Mouse (Mus musculus) C2C12 (cell line): Measurements from ENCODE around the gene Apobec3. TPM values are rescaled to one million over a fixed set of nuclear protein-coding genes. Genes with fewer than 3 reads are reported as not detected.

Experiments used
- H3K27me3 ChIP-seq: one replicate; pipeline ENCODE4 v1.6.1; 2011; ENCODE audit not compliant: control insufficient read depth, insufficient read depth, insufficient read length
- H3K36me3 ChIP-seq: one replicate; pipeline ENCODE4 v1.6.1; 2011; ENCODE audit not compliant: control insufficient read depth, insufficient read depth
- H3K4me3 ChIP-seq: one replicate; pipeline ENCODE4 v1.5.1; 2011; ENCODE audit warnings: mild to moderate bottlenecking, control low read depth; ENCODE audit not compliant: poor library complexity, insufficient read depth, severe bottlenecking
- H3K79me2 ChIP-seq: one replicate; pipeline ENCODE4 v1.6.1; 2011; ENCODE audit not compliant: control insufficient read depth, insufficient read depth
- H3K79me3 ChIP-seq: one replicate; pipeline ENCODE4 v1.6.1; 2011; ENCODE audit warnings: low read depth, control low read depth
- H3ac ChIP-seq: one replicate; pipeline ENCODE3; 2011; ENCODE audit warnings: low read depth; ENCODE audit not compliant: control insufficient read depth, insufficient read length
- CEBPB ChIP-seq: IDR thresholded peaks from one replicate; pipeline ENCODE4 v1.6.1; 2011; ENCODE audit warnings: low read depth, mild to moderate bottlenecking, control low read depth, moderate library complexity
- CTCF ChIP-seq: IDR thresholded peaks from one replicate; pipeline ENCODE4 v1.5.1; 2011; ENCODE audit not compliant: control insufficient read depth, insufficient read depth, insufficient read length
- FOSL1 ChIP-seq: IDR thresholded peaks from one replicate; pipeline ENCODE4 v1.8.0; 2011; ENCODE audit warnings: mild to moderate bottlenecking, low read length; ENCODE audit not compliant: poor library complexity, insufficient read depth, severe bottlenecking
- MAX ChIP-seq: IDR thresholded peaks from one replicate; pipeline ENCODE4 v1.6.1; 2011; ENCODE audit warnings: mild to moderate bottlenecking, control low read depth
- MYOD1 ChIP-seq: IDR thresholded peaks from one replicate; pipeline ENCODE4 v1.6.1; 2011; ENCODE audit warnings: low read depth; ENCODE audit not compliant: control insufficient read depth, insufficient read length
- MYOG ChIP-seq: IDR thresholded peaks from one replicate; pipeline ENCODE4 v1.6.1; 2011; ENCODE audit not compliant: control insufficient read depth, insufficient read length; ENCODE audit errors: extremely low read depth
- USF1 ChIP-seq: IDR thresholded peaks from one replicate; pipeline ENCODE4 v1.6.1; 2011; ENCODE audit warnings: low read depth, mild to moderate bottlenecking, control low read depth, moderate library complexity
- polyA plus RNA-seq: library from polyadenylated mRNA; unstranded; fragments of >200 nt; fragmentation: generic; extraction: Trizol; gene quantifications from one replicate; pipeline ENCODE4 v1.2.1, GENCODE M21; 2012; ENCODE audit warnings: missing spikeins

The Apobec3 gene
- polyA plus RNA-seq, 1 experiment: 24.0 TPM

- TF ChIP-seq CTCF (no peak), FOSL1 (no peak), MYOG (no peak), USF1 (no peak), MYOD1 (no peak), CEBPB (no peak), MAX (no peak)
- Histone ChIP-seq H3K27me3 (no peaks in the 10 kb centered on the region), H3K4me3 (no peak overlapping the region), H3K36me3 (peaks cover 9% of the 10 kb centered on the region), H3ac (no peak overlapping the region), H3K79me2 (no peaks in the 10 kb centered on the region), H3K79me3 (no peaks in the 10 kb centered on the region)
Measured at GRCm38 (mm10) chr15:79913761-79914346, 22.4 kb downstream of the Apobec3 start.

GRCm38 (mm10) chr15:79914357-79914756 lies 22.9 kb downstream of the Apobec3 start:
- TF ChIP-seq MAX (no peak), CTCF (no peak), MYOG (no peak), MYOD1 (no peak), CEBPB (no peak), FOSL1 (no peak), USF1 (no peak)
- Histone ChIP-seq H3K79me3 (no peaks in the 10 kb centered on the region), H3K4me3 (no peak overlapping the region), H3ac (no peak overlapping the region), H3K27me3 (no peaks in the 10 kb centered on the region), H3K36me3 (peaks cover 9% of the 10 kb centered on the region), H3K79me2 (no peaks in the 10 kb centered on the region)

GRCm38 (mm10) chr15:79916150-79916549 lies 24.7 kb downstream of the Apobec3 start:
- H3K4me3 ChIP-seq: no peak overlapping the region
- no peaks in the 10 kb centered on the region for H3K79me2 ChIP-seq
- H3K27me3 ChIP-seq: no peaks in the 10 kb centered on the region
- H3K79me3 ChIP-seq: no peaks in the 10 kb centered on the region
- H3K36me3 ChIP-seq: no peaks in the 10 kb centered on the region
- no peak for TF ChIP-seq CEBPB
- no peak for TF ChIP-seq USF1
- TF ChIP-seq MAX: no peak
- no peak for TF ChIP-seq FOSL1
- no peak overlapping the region for H3ac ChIP-seq

GRCm38 (mm10) chr15:79917111-79917720 lies 25.8 kb downstream of the Apobec3 start:
- H3K4me3 ChIP-seq: no peak overlapping the region

GRCm38 (mm10) chr15:79918485-79918884 lies 27.0 kb downstream of the Apobec3 start:
- Histone ChIP-seq H3K79me3 (no peaks in the 10 kb centered on the region), H3K36me3 (no peaks in the 10 kb centered on the region), H3K27me3 (no peaks in the 10 kb centered on the region), H3ac (no peak overlapping the region), H3K4me3 (no peak overlapping the region), H3K79me2 (no peaks in the 10 kb centered on the region)
- TF ChIP-seq MYOG (no peak), FOSL1 (no peak), CTCF (no peak), CEBPB (no peak), MAX (no peak), USF1 (no peak), MYOD1 (no peak)

More at GRCm38 (mm10) chr15:79917111-79917720, 25.8 kb downstream of the Apobec3 start:
- Histone ChIP-seq H3K27me3 (no peaks in the 10 kb centered on the region), H3ac (no peak overlapping the region), H3K36me3 (no peaks in the 10 kb centered on the region), H3K79me3 (no peaks in the 10 kb centered on the region), H3K79me2 (no peaks in the 10 kb centered on the region)
- TF ChIP-seq USF1 (no peak), MAX (no peak), FOSL1 (no peak), CTCF (no peak)

GRCm38 (mm10) chr15:79919787-79920186 lies 28.3 kb downstream of the Apobec3 start:
- TF ChIP-seq MYOD1 (no peak), USF1 (no peak), FOSL1 (no peak), CEBPB (no peak), MYOG (no peak), CTCF (no peak), MAX (no peak)
- Histone ChIP-seq H3K79me2 (no peaks in the 10 kb centered on the region), H3K79me3 (no peaks in the 10 kb centered on the region), H3K27me3 (no peaks in the 10 kb centered on the region), H3K36me3 (no peaks in the 10 kb centered on the region), H3ac (no peak overlapping the region), H3K4me3 (no peak overlapping the region)
